Mouse (Mus musculus) megakaryocyte, embryonic 14.5 days (primary cell): ENCODE measurements at regions not wholly inside any gene's neighbourhood (a gene's known extent, or its start where the extent isn't known, plus 50 kb on each side); places are given as distances from the start of the nearest gene placed in this dataset.

Experiments used
- FLI1 ChIP-seq: IDR thresholded peaks from 2 replicates; pipeline ENCODE4 v1.6.1; 2012; ENCODE audit warnings: low read length, inconsistent platforms, mixed read lengths
- GATA1 ChIP-seq: IDR thresholded peaks from 3 replicates; pipeline ENCODE4 v1.6.1; 2012; ENCODE audit warnings: mixed read lengths, low read length, inconsistent platforms, borderline replicate concordance

DNA sequence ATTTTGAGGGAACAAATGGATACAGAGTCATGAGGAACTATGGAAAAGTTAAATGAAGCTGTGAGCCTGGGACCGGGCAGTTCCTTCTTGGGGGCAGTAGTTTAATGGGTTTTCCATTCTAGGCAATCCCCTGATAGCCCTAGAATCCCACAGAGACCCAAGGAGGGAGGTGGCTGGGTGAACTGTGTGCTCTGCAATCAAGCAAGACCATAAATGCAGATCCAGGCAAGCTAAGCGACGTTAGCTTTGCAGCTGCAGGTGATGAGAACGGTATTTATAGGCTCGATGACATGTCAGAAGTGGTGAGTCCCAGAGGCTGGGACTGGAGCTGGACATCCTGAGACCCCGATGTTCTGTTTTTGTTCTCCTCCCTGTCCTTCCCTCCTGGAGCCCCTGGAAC is 108.2 kb downstream of the Zfp36l1 start:
- no peak for TF ChIP-seq GATA1
- no peak for TF ChIP-seq FLI1
